Comparison of ENCODE assay signal across 22 mouse cellular contexts in genomic region chr17:43419204-43419603, GRCm38 (mm10). TPM values are rescaled to one million over a fixed set of nuclear protein-coding genes. Genes with fewer than 3 reads are reported as not detected.
DNase-seq lines count a peak whose midpoint lies in the region; ATAC-seq and TF ChIP-seq lines count a peak whose summit lies in the region.
"Had no signal": no experiment of that assay in that cellular context is flagged by ENCODE, and none has a peak within 500 bp of the region (broad histone marks: within the 10 kb centered on the region; RNA-seq: fewer than 3 reads in every experiment).

No protein-coding gene starts in this region.

- peak; percentile 24; the same call in 1 of the 2 replicates for TF ChIP-seq CTCF in kidney, adult 2 months (conservative IDR thresholded peaks at IDR 0.05; ENCODE audit: insufficient read depth, insufficient read length, low read depth, low read length)
- peak; percentile 42 for TF ChIP-seq CTCF in lung, embryonic 14.5 days (IDR thresholded peaks at IDR 0.05; ENCODE audit: low read depth)
- TF ChIP-seq CTCF in small intestine, adult 2 months (IDR thresholded peaks at IDR 0.05; ENCODE audit: extremely low read depth, insufficient read length, insufficient replicate concordance, low read depth, low read length), result peak; percentile 30; the same call in 1 of the 2 replicates

- no peaks in the 10 kb centered on the region for H3K36me3 ChIP-seq in kidney, adult 2 months (ENCODE audit: control insufficient read depth, insufficient read depth, low read length)
- H3K36me3 ChIP-seq in kidney, embryonic 14.5 days (ENCODE audit: control insufficient read depth, insufficient read depth, low read length), result no peaks in the 10 kb centered on the region
- no peaks in the 10 kb centered on the region for H3K36me3 ChIP-seq in lung, embryonic 14.5 days (ENCODE audit: insufficient read depth)
- no peaks in the 10 kb centered on the region for H3K36me3 ChIP-seq in small intestine, adult 2 months (ENCODE audit: control insufficient read depth, insufficient read depth, low read length)
- H3K36me3 ChIP-seq: forebrain, embryonic 12.5 days; hindbrain, embryonic 13.5 days; liver, embryonic 13.5 days; midbrain, embryonic 10.5 days had no signal

- H3K4me3 ChIP-seq in kidney, adult 2 months (ENCODE audit: insufficient read depth, low read depth, low read length), result no peak overlapping the region
- H3K4me3 ChIP-seq in kidney, embryonic 14.5 days (ENCODE audit: low read length), result no peak overlapping the region
- no peak overlapping the region for H3K4me3 ChIP-seq in lung, embryonic 14.5 days (ENCODE audit: low read depth, low read length)
- no peak overlapping the region for H3K4me3 ChIP-seq in small intestine, adult 2 months (ENCODE audit: low read depth, low read length)
- H3K4me3 ChIP-seq: forebrain, embryonic 12.5 days; hindbrain, embryonic 13.5 days; left cerebral cortex, adult 2 months; liver, embryonic 13.5 days; midbrain, embryonic 10.5 days had no signal

- no peak overlapping the region for H3K27ac ChIP-seq in kidney, adult 2 months (ENCODE audit: insufficient read depth, low read depth, low read length)
- H3K27ac ChIP-seq in kidney, embryonic 14.5 days (ENCODE audit: low read depth, low read length), result no peak overlapping the region
- no peak overlapping the region for H3K27ac ChIP-seq in lung, embryonic 14.5 days (ENCODE audit: low read depth)
- H3K27ac ChIP-seq in small intestine, adult 2 months (ENCODE audit: insufficient read depth, low read depth, low read length), result no peak overlapping the region
- H3K27ac ChIP-seq: forebrain, embryonic 12.5 days; hindbrain, embryonic 13.5 days; left cerebral cortex, adult 2 months; liver, embryonic 13.5 days; midbrain, embryonic 10.5 days had no signal

- TF ChIP-seq POLR2A in kidney, adult 2 months (IDR thresholded peaks at IDR 0.05; ENCODE audit: low read depth, low read length), result no peak
- TF ChIP-seq POLR2A in small intestine, adult 2 months (IDR thresholded peaks at IDR 0.05; ENCODE audit: low read depth, low read length), result no peak

- 0 out of 2 replicates have a peak, but pooled peaks cover 3% of the 10 kb centered on the region for H3K9me3 ChIP-seq in kidney, embryonic 14.5 days (ENCODE audit: control insufficient read depth, low read length)
- no peaks in the 10 kb centered on the region for H3K9me3 ChIP-seq in lung, embryonic 14.5 days (ENCODE audit: low read depth, low read length)
- H3K9me3 ChIP-seq: forebrain, embryonic 12.5 days; hindbrain, embryonic 13.5 days; liver, embryonic 13.5 days; midbrain, embryonic 10.5 days had no signal

- no peaks in the 10 kb centered on the region for H3K27me3 ChIP-seq in kidney, adult 2 months (replicated peaks; ENCODE audit: control insufficient read depth, insufficient read depth, low read length)
- no peaks in the 10 kb centered on the region for H3K27me3 ChIP-seq in kidney, embryonic 14.5 days (ENCODE audit: control insufficient read depth, insufficient read depth, low read length)
- no peaks in the 10 kb centered on the region for H3K27me3 ChIP-seq in lung, embryonic 14.5 days (ENCODE audit: insufficient read depth, low read length)
- no peaks in the 10 kb centered on the region for H3K27me3 ChIP-seq in small intestine, adult 2 months (ENCODE audit: control insufficient read depth, insufficient read depth, low read length)
- H3K27me3 ChIP-seq: forebrain, embryonic 12.5 days; hindbrain, embryonic 13.5 days; liver, embryonic 13.5 days had no signal

- 84% methylated on average over 5 of the region's 5 CpGs for WGBS in kidney, adult 2 months
- 90% methylated on average over 5 of the region's 5 CpGs for WGBS in kidney, embryonic 14.5 days
- WGBS in lung, embryonic 14.5 days, result 70% methylated on average over 5 of the region's 5 CpGs
- 79% methylated on average over 5 of the region's 5 CpGs for WGBS in small intestine, adult 2 months

- H3K4me2 ChIP-seq in kidney, embryonic 14.5 days (replicated peaks; ENCODE audit: low read depth, low read length), result no peak overlapping the region
- no peak overlapping the region for H3K4me2 ChIP-seq in lung, embryonic 14.5 days
- H3K4me2 ChIP-seq: forebrain, embryonic 12.5 days; heart, embryonic 11.5 days; hindbrain, embryonic 13.5 days; liver, embryonic 13.5 days had no signal

- no peak for ATAC-seq in kidney, embryonic 14.5 days (ENCODE audit: low FRiP score, low TSS enrichment)
- ATAC-seq in lung, embryonic 14.5 days (ENCODE audit: insufficient read depth), result no peak

- H3K9ac ChIP-seq in kidney, embryonic 14.5 days (ENCODE audit: low read depth, low read length), result no peak overlapping the region
- H3K9ac ChIP-seq in lung, embryonic 14.5 days, result no peak overlapping the region
- H3K9ac ChIP-seq: forebrain, embryonic 12.5 days; hindbrain, embryonic 13.5 days; liver, embryonic 13.5 days had no signal

- no peak for DNase-seq in kidney, adult 2 months
- DNase-seq in lung, embryonic 14.5 days, result no peak
- DNase-seq in lung, postnatal 10 days, result no peak
- peak; percentile 58 for DNase-seq in R1 (ENCODE audit: low read depth, low spot score)
- DNase-seq in spleen, adult 18-20 months, result no peak
- DNase-seq: cerebellum, adult 9-10 months; gastrocnemius, postnatal 25 days; heart, postnatal 14 days; kidney, adult 11 months; kidney, postnatal 14 days; left cerebral cortex, postnatal 4 days; liver, embryonic 13.5 days; retina, postnatal 1 day; right cerebral cortex, postnatal 4 days; thymus, postnatal 4 days had no signal

- no peaks in the 10 kb centered on the region; the same call in 1 of the 2 replicates for H3K4me1 ChIP-seq in kidney, adult 2 months (ENCODE audit: control insufficient read depth, insufficient read depth, low read length)
- no peaks in the 10 kb centered on the region for H3K4me1 ChIP-seq in kidney, embryonic 14.5 days (ENCODE audit: control insufficient read depth, insufficient read depth, low read length)
- H3K4me1 ChIP-seq in lung, embryonic 14.5 days (ENCODE audit: insufficient read depth), result no peaks in the 10 kb centered on the region
- H3K4me1 ChIP-seq in small intestine, adult 2 months (ENCODE audit: control insufficient read depth, insufficient read depth, insufficient read length, low read length), result no peaks in the 10 kb centered on the region
- H3K4me1 ChIP-seq: forebrain, embryonic 12.5 days; hindbrain, embryonic 13.5 days; liver, embryonic 13.5 days; midbrain, embryonic 10.5 days had no signal

RNA-seq across cellular contexts. Expression of gene Adgrf5, which starts 59.0 kb away (rescaled TPM):
- 35.5 and 41.7 TPM in 2 replicates for polyA plus RNA-seq in kidney, adult 2 months (2012; rRNA removed)
- 6.1 and 16.2 TPM in 2 replicates for polyA plus RNA-seq in kidney, embryonic 14.5 days (2014; fragmentation: Nextera tagmentation; extraction: Ambion mirVana)
- 18.5 and 18.8 TPM in 2 replicates for polyA plus RNA-seq in lung, embryonic 14.5 days (2014; fragmentation: Nextera tagmentation; extraction: Ambion mirVana)
- 2.8 and 4.9 TPM in 2 replicates for polyA plus RNA-seq in small intestine, adult 2 months (2012; rRNA removed)
